Mouse (Mus musculus) erythroblast, adult 5-6 weeks (primary cell): ENCODE results near the gene 2510009E07Rik. TPM values are rescaled to one million over a fixed set of nuclear protein-coding genes. Genes with fewer than 3 reads are reported as not detected.

Experiments used
- total RNA-seq, 2 experiments: library from RNA; stranded (forward) in 1 of 2; stranded (reverse) in 1 of 2; fragments of 150-400 nt in 1 of 2; fragments of 200-764, 138-1000 nt in 1 of 2; gene quantifications; 2 replicates each; pipeline versions ENCODE4 v1.2.3 to v1.2.4; 2015 to 2017; ENCODE audit warnings: low replicate concordance in 2 of 2

The 2510009E07Rik gene
- total RNA-seq, 2 experiments from 2014 or later: 1.1 to 1.3 TPM

Other genes starting within 250 kb of the 2510009E07Rik start
- gene Ehhadh, start 93.1 kb upstream of the 2510009E07Rik start, total RNA-seq (2015; ENCODE audit: low replicate concordance): 1.3 TPM in 1 of 2 replicates, not detected in the other
- gene Ehhadh, start 93.1 kb upstream of the 2510009E07Rik start, total RNA-seq (2017; ENCODE audit: low replicate concordance): 0.94 and 2.9 TPM in 2 replicates
- gene Map3k13, start 99.7 kb upstream of the 2510009E07Rik start, total RNA-seq (2015; ENCODE audit: low replicate concordance): not detected in 2 replicates
- 0.14 TPM in 1 of 2 replicates, not detected in the other for gene Map3k13, start 99.7 kb upstream of the 2510009E07Rik start, total RNA-seq (2017; ENCODE audit: low replicate concordance)